Mouse (Mus musculus): ENCODE results near the gene Atp5g2. TPM values are rescaled to one million over a fixed set of nuclear protein-coding genes. Genes with fewer than 3 reads are reported as not detected.

The Atp5g2 gene
- total RNA-seq (2012; rRNA removed): 448 and 519 TPM in 2 replicates

- in situ Hi-C loops (cut with MboI; ENCODE audit: low sequenced_read_pairs in 2 of 2, unreplicated experiment in 2 of 2): no loop called here
- no peak for TF ChIP-seq ZNF384 (IDR thresholded peaks at IDR 0.05; ENCODE audit: low read depth, low read length)
- TF ChIP-seq MAFK (IDR thresholded peaks at IDR 0.05; ENCODE audit: insufficient read depth, low read depth, low read length): no peak
- TF ChIP-seq ZC3H11A (IDR thresholded peaks at IDR 0.05; ENCODE audit: borderline replicate concordance, low read depth, low read length): no peak
- no peak; the same call in 1 of the 2 replicates for TF ChIP-seq HCFC1 (IDR thresholded peaks at IDR 0.05; ENCODE audit: borderline replicate concordance, insufficient read depth, low read length)
- TF ChIP-seq CHD2 (IDR thresholded peaks at IDR 0.05; ENCODE audit: low read depth, low read length): no peak
These were observed at the start of gene Atp5g2 for GRCm38 (mm10) chr15:102672215-102673071. Gene Atp5g2 (minus strand): TSS chr15:102672352.

GRCm38 (mm10) chr15:102721016-102721898 is 49.1 kb upstream of the Atp5g2 start:
- TF ChIP-seq MAFK (IDR thresholded peaks at IDR 0.05; ENCODE audit: insufficient read depth, low read depth, low read length) (no peak), CHD2 (IDR thresholded peaks at IDR 0.05; ENCODE audit: low read depth, low read length) (no peak), HCFC1 (IDR thresholded peaks at IDR 0.05; ENCODE audit: borderline replicate concordance, insufficient read depth, low read length) (no peak)
- in situ Hi-C loops (cut with MboI; ENCODE audit: low sequenced_read_pairs in 2 of 2, unreplicated experiment in 2 of 2): no loop called here
- H3K4me3 ChIP-seq (ENCODE audit: insufficient read depth in 1 of 2, low read depth in 1 of 2, low read length in 2 of 2, poor library complexity in 1 of 2, severe bottlenecking in 1 of 2): peak overlapping the region; percentile 85 to 86
- no peak for DNase-seq (ENCODE audit: low read depth, low spot score)
- H3K9me3 ChIP-seq (ENCODE audit: control insufficient read depth, insufficient read depth, low read depth, low read length): no peaks in the 10 kb centered on the region
- peaks cover 1% of the 10 kb centered on the region; the same call in 1 of the 2 replicates for H3K36me3 ChIP-seq (ENCODE audit: control insufficient read depth, insufficient read depth, low read length, poor library complexity, severe bottlenecking)
- no peak overlapping the region for H3K27ac ChIP-seq (ENCODE audit: insufficient read depth, low read depth, low read length, poor library complexity, severe bottlenecking)
- peaks cover 0 to 6% of the 10 kb centered on the region in 2 experiments; a peak in 1 of 4 replicates for H3K4me1 ChIP-seq (ENCODE audit: control insufficient read depth in 2 of 2, insufficient read depth in 2 of 2, low read length in 2 of 2, poor library complexity in 1 of 2)
- peak overlapping the region; percentile 71 for H3K9ac ChIP-seq (ENCODE audit: insufficient read depth, low read depth, low read length, poor library complexity, severe bottlenecking)

More at GRCm38 (mm10) chr15:102672215-102673071, at the start of gene Atp5g2:
- Histone ChIP-seq H3K4me1 (ENCODE audit: control insufficient read depth in 2 of 2, insufficient read depth in 2 of 2, low read length in 2 of 2, poor library complexity in 1 of 2) (peaks cover 7% of the 10 kb centered on the region in 2 experiments), H3K4me3 (ENCODE audit: insufficient read depth in 1 of 2, low read depth in 1 of 2, low read length in 2 of 2, poor library complexity in 1 of 2, severe bottlenecking in 1 of 2) (peak within 1 kb of the TSS; percentile 44 to 61), H3K36me3 (ENCODE audit: control insufficient read depth, insufficient read depth, low read length, poor library complexity, severe bottlenecking) (peaks cover 15% of the 10 kb centered on the region), H3K27ac (ENCODE audit: insufficient read depth, low read depth, low read length, poor library complexity, severe bottlenecking) (peak within 1 kb of the TSS; percentile 73), H3K9me3 (ENCODE audit: control insufficient read depth, insufficient read depth, low read depth, low read length) (no peaks in the 10 kb centered on the region), H3K9ac (ENCODE audit: insufficient read depth, low read depth, low read length, poor library complexity, severe bottlenecking) (peak within 1 kb of the TSS; percentile 79)
- DNase-seq (ENCODE audit: low read depth, low spot score): peak; percentile 26

GRCm38 (mm10) chr15:102716132-102716531 is 44.0 kb upstream of the Atp5g2 start:
- H3K4me1 ChIP-seq (ENCODE audit: control insufficient read depth in 2 of 2, insufficient read depth in 2 of 2, low read length in 2 of 2, poor library complexity in 1 of 2): peaks cover 0 to 4% of the 10 kb centered on the region in 2 experiments; a peak in 1 of 4 replicates
- H3K9me3 ChIP-seq (ENCODE audit: control insufficient read depth, insufficient read depth, low read depth, low read length): no peaks in the 10 kb centered on the region
- peaks cover 2% of the 10 kb centered on the region; the same call in 1 of the 2 replicates for H3K36me3 ChIP-seq (ENCODE audit: control insufficient read depth, insufficient read depth, low read length, poor library complexity, severe bottlenecking)
- in situ Hi-C loops (cut with MboI; ENCODE audit: low sequenced_read_pairs in 2 of 2, unreplicated experiment in 2 of 2): no loop called here
- 0 out of 4 replicates have a peak overlapping the region, but pooled peaks of 1 of the 2 experiments have one; percentile 2 for H3K4me3 ChIP-seq (ENCODE audit: insufficient read depth in 1 of 2, low read depth in 1 of 2, low read length in 2 of 2, poor library complexity in 1 of 2, severe bottlenecking in 1 of 2)
- DNase-seq (ENCODE audit: low read depth, low spot score): no peak
- no peak overlapping the region for H3K27ac ChIP-seq (ENCODE audit: insufficient read depth, low read depth, low read length, poor library complexity, severe bottlenecking)
- no peak overlapping the region for H3K9ac ChIP-seq (ENCODE audit: insufficient read depth, low read depth, low read length, poor library complexity, severe bottlenecking)
- no peak for TF ChIP-seq ZNF384 (IDR thresholded peaks at IDR 0.05; ENCODE audit: low read depth, low read length)

GRCm38 (mm10) chr15:102707736-102708269 is 35.7 kb upstream of the Atp5g2 start:
- peaks cover 19% of the 10 kb centered on the region for H3K36me3 ChIP-seq (ENCODE audit: control insufficient read depth, insufficient read depth, low read length, poor library complexity, severe bottlenecking)
- H3K4me3 ChIP-seq (ENCODE audit: insufficient read depth in 1 of 2, low read depth in 1 of 2, low read length in 2 of 2, poor library complexity in 1 of 2, severe bottlenecking in 1 of 2): no peak overlapping the region
- H3K27ac ChIP-seq (ENCODE audit: insufficient read depth, low read depth, low read length, poor library complexity, severe bottlenecking): no peak overlapping the region
- in situ Hi-C loops (cut with MboI; ENCODE audit: low sequenced_read_pairs in 2 of 2, unreplicated experiment in 2 of 2): no loop called here
- no peak for DNase-seq (ENCODE audit: low read depth, low spot score)
- no peak overlapping the region for H3K9ac ChIP-seq (ENCODE audit: insufficient read depth, low read depth, low read length, poor library complexity, severe bottlenecking)
- no peak for TF ChIP-seq MAFK (IDR thresholded peaks at IDR 0.05; ENCODE audit: insufficient read depth, low read depth, low read length)
- no peak for TF ChIP-seq CHD2 (IDR thresholded peaks at IDR 0.05; ENCODE audit: low read depth, low read length)
- no peak for TF ChIP-seq ZC3H11A (IDR thresholded peaks at IDR 0.05; ENCODE audit: borderline replicate concordance, low read depth, low read length)
- TF ChIP-seq ZNF384 (IDR thresholded peaks at IDR 0.05; ENCODE audit: low read depth, low read length): no peak
- no peak for TF ChIP-seq HCFC1 (IDR thresholded peaks at IDR 0.05; ENCODE audit: borderline replicate concordance, insufficient read depth, low read length)
- no peaks in the 10 kb centered on the region for H3K9me3 ChIP-seq (ENCODE audit: control insufficient read depth, insufficient read depth, low read depth, low read length)
- H3K4me1 ChIP-seq (ENCODE audit: control insufficient read depth in 2 of 2, insufficient read depth in 2 of 2, low read length in 2 of 2, poor library complexity in 1 of 2): 0 out of 4 replicates have a peak, but pooled peaks cover 0 to 4% of the 10 kb centered on the region in 2 experiments

Measured in ES-E14 (cell line).